Mouse (Mus musculus) olfactory bulb, adult 2 months (tissue): ENCODE data around the gene Dock11. TPM values are rescaled to one million over a fixed set of nuclear protein-coding genes. Genes with fewer than 3 reads are reported as not detected.

Experiments
- H3K27ac ChIP-seq: fragments of 200-500 bp; 2 replicates; pipeline ENCODE4 v1.5.1; 2012; ENCODE audit warnings: low read depth, low read length; ENCODE audit not compliant: insufficient read depth
- H3K4me1 ChIP-seq: fragments of 200-500 bp; 2 replicates; pipeline ENCODE4 v1.6.1; 2012; ENCODE audit warnings: low read length; ENCODE audit not compliant: control insufficient read depth, insufficient read depth
- H3K4me3 ChIP-seq: fragments of 200-500 bp; 2 replicates; pipeline ENCODE4 v1.5.1; 2012; ENCODE audit warnings: mild to moderate bottlenecking, low read depth, low read length, moderate library complexity; ENCODE audit not compliant: insufficient read depth
- CTCF ChIP-seq: fragments of 200-500 bp; IDR thresholded peaks from 2 replicates; pipeline ENCODE4 v1.5.1; 2012; ENCODE audit warnings: low read depth, mild to moderate bottlenecking, low read length, moderate library complexity; ENCODE audit not compliant: insufficient read depth
- POLR2A ChIP-seq: fragments of 200-500 bp; IDR thresholded peaks from 2 replicates; pipeline ENCODE4 v1.6.1; 2012; ENCODE audit warnings: mild to moderate bottlenecking, low read depth, low read length, moderate library complexity; ENCODE audit not compliant: insufficient read depth
- WGBS: fragments of 180-500 bp; shearing (Covaris S2); methylation state at CpG from one replicate; pipeline ENCODE4 v1.1.7; 2018; 5-methylcytosine and 5-hydroxymethylcytosine counted together
- polyA plus RNA-seq: library from polyadenylated mRNA; stranded (reverse); fragments of >200 nt; gene quantifications from 2 replicates; pipeline ENCODE4 v1.2.4, GENCODE M21; 2012; ENCODE audit warnings: low replicate concordance; ENCODE audit not compliant: missing spikeins, insufficient read depth, insufficient read length

The Dock11 gene
- polyA plus RNA-seq, 1 experiment, result 45.5 TPM

DNA sequence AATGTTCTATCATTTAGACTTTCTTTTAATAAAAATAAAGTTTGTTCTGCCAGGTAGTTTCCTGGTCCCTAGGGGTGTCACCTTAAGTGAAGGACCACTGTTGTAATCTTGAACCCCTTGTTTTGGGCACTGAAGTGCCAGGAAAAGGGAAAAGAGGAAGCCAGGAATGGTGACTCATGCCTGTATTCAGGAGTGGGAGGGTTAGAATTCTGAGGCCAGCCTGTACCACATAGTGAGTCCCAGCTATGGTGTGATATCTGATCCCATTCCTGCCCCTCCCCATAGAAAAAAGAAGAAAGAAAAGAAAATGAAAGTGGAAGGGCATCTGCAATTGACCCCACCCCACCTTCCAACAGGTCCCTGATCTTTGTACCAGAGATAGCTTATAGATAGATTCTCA, 161.7 kb downstream of the Dock11 start:
- no peak overlapping the region for H3K4me3 ChIP-seq
- TF ChIP-seq CTCF (no peak), POLR2A (no peak)
- no peaks in the 10 kb centered on the region for H3K4me1 ChIP-seq
- no peak overlapping the region for H3K27ac ChIP-seq

GRCm38 (mm10) chrX:36073997-36074396, 185.4 kb downstream of the Dock11 start:
- Histone ChIP-seq H3K27ac (no peak overlapping the region), H3K4me3 (no peak overlapping the region), H3K4me1 (no peaks in the 10 kb centered on the region)
- WGBS, result 62% methylated on average over 2 of the region's 2 CpGs
- no peak for TF ChIP-seq CTCF
- no peak for TF ChIP-seq POLR2A

DNA sequence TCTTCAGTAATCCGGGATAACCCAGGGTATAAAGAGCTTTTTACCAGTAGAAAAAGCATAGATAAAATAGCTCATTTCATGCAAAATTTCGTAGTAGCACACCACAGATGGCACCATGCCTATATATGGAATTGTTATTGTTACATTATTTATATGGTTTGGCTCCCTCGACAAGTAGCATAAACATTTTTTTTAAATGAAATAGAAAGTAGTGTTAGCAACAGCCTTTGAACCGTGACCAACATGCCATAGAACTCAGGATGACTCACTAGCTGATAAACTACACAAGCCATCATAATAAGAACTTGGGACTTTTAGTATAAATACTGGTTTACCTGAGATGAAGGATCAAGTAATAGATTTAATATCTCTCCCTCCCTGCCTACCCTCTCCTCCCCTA, 188.5 kb downstream of the Dock11 start:
- Histone ChIP-seq H3K4me3 (no peak overlapping the region), H3K4me1 (no peaks in the 10 kb centered on the region), H3K27ac (no peak overlapping the region)
- WGBS, result 66% methylated on average over 4 of the region's 4 CpGs
- TF ChIP-seq CTCF, result no peak
- TF ChIP-seq POLR2A, result no peak

DNA sequence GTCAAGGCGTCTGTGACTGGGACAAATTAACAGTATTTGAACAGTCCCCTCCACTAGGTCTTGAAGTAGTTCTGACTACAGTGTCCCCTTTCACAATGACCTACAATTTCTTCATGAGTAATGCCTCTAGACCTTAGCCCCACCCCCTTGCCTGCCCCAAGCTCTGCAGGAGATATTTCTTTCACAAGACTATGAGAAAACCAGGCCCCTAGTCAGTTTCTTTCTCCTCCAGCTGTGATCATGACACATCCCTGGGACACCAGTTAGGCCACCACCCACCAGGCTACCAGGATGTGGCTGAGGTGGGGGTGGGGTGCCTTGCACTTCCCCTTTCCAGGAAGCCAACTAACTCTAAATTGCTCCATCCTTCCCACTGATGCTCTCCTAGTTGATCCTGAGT, 194.3 kb downstream of the Dock11 start:
- Histone ChIP-seq H3K27ac (no peak overlapping the region), H3K4me1 (no peaks in the 10 kb centered on the region)

DNA sequence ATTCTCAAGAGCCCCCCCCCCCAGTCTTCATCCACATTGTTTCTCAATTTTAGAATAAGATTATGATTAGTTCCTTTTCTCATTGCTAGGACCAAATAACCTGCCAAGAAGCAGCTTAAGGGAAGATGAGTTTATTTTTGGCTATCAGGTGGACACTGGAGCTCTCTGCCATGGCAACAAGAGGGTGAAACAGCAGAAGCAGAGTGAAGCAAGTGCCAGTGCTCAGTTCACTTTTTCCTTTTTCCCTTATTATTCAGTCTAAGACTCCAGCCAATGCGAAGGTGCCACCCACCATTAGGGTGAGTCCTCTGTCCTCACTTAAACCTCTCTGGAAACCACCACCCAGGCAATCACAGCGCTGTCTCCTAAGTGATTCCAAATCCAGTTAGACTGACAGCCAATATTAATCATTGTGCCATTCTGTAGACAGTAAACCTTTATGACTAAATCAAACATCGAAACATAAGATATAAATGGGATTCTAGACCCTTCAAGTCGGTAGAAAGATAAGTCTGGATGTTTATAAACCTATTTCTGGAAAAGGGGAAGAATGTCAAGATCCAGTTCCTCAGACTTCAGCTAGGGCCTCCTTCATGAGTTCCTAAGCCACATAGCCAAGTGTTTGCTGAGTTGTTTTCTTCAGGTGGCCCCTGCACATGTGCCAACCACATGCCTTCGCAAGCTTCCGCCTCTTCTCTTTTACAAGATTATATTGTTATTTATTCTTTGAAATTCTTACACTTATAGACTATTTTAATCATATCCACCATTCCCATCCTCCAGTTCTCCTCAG, 200.0 kb downstream of the Dock11 start:
- H3K27ac ChIP-seq, result no peak overlapping the region
- no peaks in the 10 kb centered on the region for H3K4me1 ChIP-seq
- TF ChIP-seq CTCF (no peak), POLR2A (no peak)
- 90% methylated on average over 6 of the region's 6 CpGs for WGBS
- no peak overlapping the region for H3K4me3 ChIP-seq

More for the DNA sequence above, 194.3 kb downstream of the Dock11 start:
- WGBS, result 82% methylated on average over 1 of the region's 1 CpGs
- TF ChIP-seq POLR2A (no peak), CTCF (no peak)
- H3K4me3 ChIP-seq, result no peak overlapping the region

GRCm38 (mm10) chrX:36100883-36101282, 212.3 kb downstream of the Dock11 start:
- 89% methylated on average over 1 of the region's 1 CpGs for WGBS

DNA sequence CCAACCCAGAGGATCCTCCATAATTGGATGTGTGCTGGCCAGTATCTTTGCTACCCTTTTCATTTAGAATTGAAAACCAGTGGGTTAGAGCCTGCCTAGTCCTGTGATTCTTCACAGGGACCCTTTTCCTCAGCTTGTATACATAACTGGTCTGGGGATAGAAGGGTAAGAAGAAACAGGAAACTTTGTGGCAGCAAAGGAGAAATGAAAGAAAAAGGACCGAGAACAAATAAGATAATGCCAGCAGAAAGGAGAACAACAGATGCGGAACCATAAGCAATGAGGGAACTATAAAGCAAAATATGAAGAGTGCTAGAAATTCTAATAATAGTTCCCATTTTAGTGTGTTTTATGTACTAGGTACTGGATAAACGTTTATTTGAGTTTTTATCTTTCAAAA, 212.7 kb downstream of the Dock11 start:
- TF ChIP-seq CTCF (no peak), POLR2A (no peak)
- no peaks in the 10 kb centered on the region for H3K4me1 ChIP-seq
- H3K4me3 ChIP-seq, result no peak overlapping the region
- WGBS, result 81% methylated on average over 3 of the region's 3 CpGs
- no peak overlapping the region for H3K27ac ChIP-seq

More at GRCm38 (mm10) chrX:36100883-36101282, 212.3 kb downstream of the Dock11 start:
- Histone ChIP-seq H3K4me1 (no peaks in the 10 kb centered on the region), H3K27ac (no peak overlapping the region), H3K4me3 (no peak overlapping the region)
- TF ChIP-seq CTCF (no peak), POLR2A (no peak)

DNA sequence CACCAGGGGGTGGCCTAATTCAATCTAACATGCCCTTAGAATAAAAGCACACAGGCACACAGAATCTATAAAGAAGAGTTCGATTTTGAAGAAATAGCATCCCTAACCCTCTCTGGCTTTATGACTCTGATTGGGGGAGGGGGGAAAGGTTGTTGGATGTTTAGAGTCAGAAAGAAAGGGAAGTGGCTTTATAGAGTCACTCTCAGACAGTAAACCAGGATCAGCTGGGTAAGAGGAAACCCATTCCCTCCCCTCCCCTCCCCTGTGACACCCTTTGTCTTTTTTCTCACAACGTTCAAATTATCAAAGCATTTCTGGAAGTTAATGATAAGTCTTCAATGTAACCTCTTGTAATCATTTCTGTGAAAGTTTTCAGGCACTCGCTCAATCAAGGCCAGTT, 220.0 kb downstream of the Dock11 start:
- TF ChIP-seq POLR2A (no peak), CTCF (no peak)
- H3K4me3 ChIP-seq, result no peak overlapping the region
- 36% methylated on average over 3 of the region's 3 CpGs for WGBS
- peaks cover 6% of the 10 kb centered on the region for H3K4me1 ChIP-seq
- H3K27ac ChIP-seq, result no peak overlapping the region

GRCm38 (mm10) chrX:36111622-36112421, 223.2 kb downstream of the Dock11 start, which contains the start of gene Il13ra1:
Il13ra1 (plus strand) TSS chrX:36112110.
- peaks cover 6% of the 10 kb centered on the region for H3K4me1 ChIP-seq
- TF ChIP-seq CTCF (no peak), POLR2A (no peak)
- H3K4me3 ChIP-seq, result peak within 1 kb of the TSS; percentile 66
- no peak within 1 kb of the TSS for H3K27ac ChIP-seq
- 14% methylated on average over 50 of the region's 51 CpGs for WGBS
